Mouse (Mus musculus) adrenal gland, postnatal 25 days (tissue): Measurements from ENCODE around the gene 1700086D15Rik. TPM values are rescaled to one million over a fixed set of nuclear protein-coding genes. Genes with fewer than 3 reads are reported as not detected.

ENCODE experiments used
- DNase-seq: peaks from one replicate; pipeline ENCODE4 v3.0.0; 2021; ENCODE audit warnings: mixed read lengths
- long read RNA-seq: library from polyadenylated mRNA; stranded (forward); transcript quantifications from one replicate; pipeline ENCODE4 v2.0.0, GENCODE M21; 2021
- total RNA-seq: library from RNA; stranded (reverse); gene quantifications from 2 replicates; pipeline ENCODE4 v1.2.3, GENCODE M21; 2021

Gene 1700086D15Rik
- 0.86 TPM in 1 of 2 replicates, not detected in the other for total RNA-seq
- long read RNA-seq = 0 reads

- no peak for DNase-seq
Observed at GRCm38 (mm10) chr11:65159791-65160190, at the start of gene 1700086D15Rik. Gene 1700086D15Rik, minus strand, starts transcription at chr11:65159891.

GRCm38 (mm10) chr11:65209441-65209840 lies 49.8 kb upstream of the 1700086D15Rik start:
- DNase-seq = peak; percentile 18

DNA sequence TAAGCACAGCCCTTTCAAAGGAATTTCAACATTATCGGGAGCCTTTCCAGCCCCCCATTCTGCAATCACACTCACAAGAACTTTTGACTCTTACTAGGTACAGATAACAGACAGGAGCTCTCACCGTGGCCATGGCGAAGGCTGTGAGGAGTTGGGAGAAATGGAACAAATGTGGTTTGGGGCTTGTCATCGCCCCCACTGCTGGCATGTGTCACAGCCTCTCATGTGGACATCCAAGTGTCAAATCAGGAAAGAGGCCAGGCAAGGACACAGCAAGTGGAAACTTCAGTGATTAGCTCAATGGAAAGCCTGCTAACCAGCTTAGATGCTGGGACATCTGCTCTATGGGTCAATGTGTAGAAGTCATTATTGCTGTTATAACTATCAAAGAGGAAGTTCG lies 45.6 kb upstream of the 1700086D15Rik start:
- DNase-seq = no peak

GRCm38 (mm10) chr11:65204651-65205050 lies 45.0 kb upstream of the 1700086D15Rik start:
- no peak for DNase-seq

DNA sequence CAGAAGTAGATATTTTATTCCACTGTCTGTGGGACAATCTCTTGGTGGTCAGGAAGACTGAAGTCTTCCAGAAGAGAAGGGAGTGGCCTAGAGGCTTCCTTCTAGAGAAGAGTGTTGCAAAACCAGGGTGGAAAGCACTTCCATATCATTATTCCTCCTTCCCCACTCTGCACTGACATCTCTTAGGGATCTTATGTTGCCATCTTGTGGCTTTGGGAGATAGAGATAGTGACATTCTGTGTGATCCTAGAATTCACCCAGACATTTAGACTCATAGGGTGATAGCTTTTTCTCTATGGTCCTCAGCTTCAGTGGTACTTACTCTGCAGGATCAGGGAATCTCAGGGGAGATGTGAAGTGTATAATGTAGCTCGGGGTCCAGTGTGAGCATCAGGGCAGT lies 43.3 kb upstream of the 1700086D15Rik start:
- no peak for DNase-seq

DNA sequence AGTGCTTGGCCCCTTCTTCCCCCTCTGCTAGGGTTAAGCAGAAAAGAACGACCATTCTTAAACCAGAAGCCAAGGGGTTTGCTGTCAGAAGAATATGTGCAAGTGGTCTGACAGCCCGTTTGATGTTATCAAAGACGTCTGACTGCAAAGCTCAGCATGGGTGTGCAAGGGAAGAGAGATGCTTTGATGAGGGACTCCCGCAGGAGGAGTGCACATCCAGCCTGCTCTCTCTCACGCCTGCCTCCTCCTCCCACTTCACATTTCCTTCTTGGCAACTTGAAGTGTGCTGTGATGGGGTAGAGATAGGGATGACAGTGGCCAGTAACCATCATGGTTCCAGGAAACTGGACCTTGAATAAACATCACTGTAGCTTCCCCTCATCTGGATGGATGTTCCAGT lies 42.5 kb upstream of the 1700086D15Rik start:
- DNase-seq = no peak

DNA sequence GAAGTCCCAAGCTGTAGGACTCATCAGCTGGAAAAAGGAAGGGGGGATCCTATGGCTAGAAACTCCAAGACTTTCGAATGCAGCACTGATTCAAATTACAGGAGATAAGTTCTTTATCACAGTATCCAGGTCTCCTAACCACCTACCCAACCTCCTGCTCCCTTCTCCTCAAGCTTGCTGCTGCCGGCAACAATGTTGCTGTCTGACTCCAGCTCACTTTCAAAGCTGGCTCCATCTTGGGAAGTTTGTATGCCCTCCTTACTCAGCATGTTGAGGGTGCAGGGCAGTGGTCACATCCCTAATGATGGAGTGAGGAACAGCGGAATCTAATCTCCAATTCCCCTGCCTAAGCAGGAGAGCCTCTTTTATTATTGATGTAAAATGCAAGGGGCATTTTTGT lies 38.3 kb upstream of the 1700086D15Rik start:
- DNase-seq = no peak

- DNase-seq = peak; percentile 54
Observed at GRCm38 (mm10) chr11:65197280-65197679, 37.6 kb upstream of the 1700086D15Rik start.

GRCm38 (mm10) chr11:65186974-65187373 lies 27.3 kb upstream of the 1700086D15Rik start:
- DNase-seq = no peak

- DNase-seq = no peak
Observed at GRCm38 (mm10) chr11:65185114-65185513, 25.4 kb upstream of the 1700086D15Rik start.

- DNase-seq = no peak
Observed at GRCm38 (mm10) chr11:65170121-65170750, 10.5 kb upstream of the 1700086D15Rik start.

DNA sequence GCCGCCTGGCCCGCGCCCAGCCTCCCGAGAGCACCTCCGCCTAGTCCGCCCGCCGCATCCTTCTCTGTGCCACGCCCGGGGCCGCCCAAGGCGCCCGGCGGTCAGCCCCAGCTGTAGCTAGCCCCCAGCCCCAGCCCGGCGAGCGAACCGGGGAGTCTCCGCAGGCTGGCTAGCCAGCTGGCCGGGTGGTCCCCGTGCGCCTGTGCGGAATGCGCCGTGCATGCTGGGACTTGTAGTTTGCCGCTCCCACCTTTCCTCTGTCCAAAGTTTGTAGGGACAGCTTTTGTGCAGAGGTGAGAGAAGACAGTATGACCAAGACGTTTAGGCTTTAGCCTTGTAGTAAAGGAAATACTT lies 3.1 kb upstream of the 1700086D15Rik start, which contains the start of gene Arhgap44:
Arhgap44 (minus strand) TSS at position 195 of the 354 bp plus-strand sequence.
- DNase-seq = peak; percentile 76

DNA sequence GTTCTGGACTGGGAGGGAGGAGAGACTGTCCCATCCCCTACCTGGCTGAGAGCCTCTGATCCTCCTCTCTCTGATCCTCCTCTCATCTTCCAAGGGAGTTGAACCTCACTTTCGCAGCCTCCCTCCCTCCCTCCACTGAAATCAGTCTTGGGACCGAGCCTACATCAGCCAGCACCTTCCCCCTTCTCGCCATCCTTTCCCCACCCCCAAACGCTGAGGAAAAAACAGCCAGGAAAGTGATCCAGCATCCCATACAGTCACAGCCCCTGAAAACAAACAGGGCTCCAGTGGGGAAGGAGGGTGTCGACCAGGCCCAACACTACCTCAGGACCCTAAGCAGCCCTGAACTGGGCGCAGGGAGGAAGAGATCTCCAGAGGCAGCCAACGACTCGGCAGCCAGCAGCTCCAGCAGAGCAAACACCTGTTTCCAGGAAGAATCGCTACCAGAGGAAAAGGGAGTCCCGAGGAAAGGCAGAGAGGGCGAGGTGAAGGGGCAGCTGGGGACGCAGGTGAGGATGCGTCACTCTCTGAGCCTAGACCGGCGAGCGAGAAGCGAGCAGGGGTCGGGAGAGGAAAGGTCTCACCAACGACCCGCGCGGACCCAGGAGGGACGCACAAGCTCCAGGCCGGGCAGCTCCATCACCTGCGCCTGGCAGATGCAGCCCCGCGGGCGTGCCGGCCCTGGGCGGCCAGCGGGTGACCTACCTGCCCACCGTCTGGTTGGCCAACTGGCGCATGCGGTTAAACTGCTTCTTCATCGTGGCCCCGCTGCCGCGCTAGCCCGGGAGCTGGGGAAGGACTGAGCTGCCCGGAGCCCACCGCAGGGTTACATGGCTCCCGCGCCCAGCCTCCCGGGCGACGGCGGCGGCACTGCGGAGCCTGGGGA lies 2.4 kb upstream of the 1700086D15Rik start:
- no peak for DNase-seq

DNA sequence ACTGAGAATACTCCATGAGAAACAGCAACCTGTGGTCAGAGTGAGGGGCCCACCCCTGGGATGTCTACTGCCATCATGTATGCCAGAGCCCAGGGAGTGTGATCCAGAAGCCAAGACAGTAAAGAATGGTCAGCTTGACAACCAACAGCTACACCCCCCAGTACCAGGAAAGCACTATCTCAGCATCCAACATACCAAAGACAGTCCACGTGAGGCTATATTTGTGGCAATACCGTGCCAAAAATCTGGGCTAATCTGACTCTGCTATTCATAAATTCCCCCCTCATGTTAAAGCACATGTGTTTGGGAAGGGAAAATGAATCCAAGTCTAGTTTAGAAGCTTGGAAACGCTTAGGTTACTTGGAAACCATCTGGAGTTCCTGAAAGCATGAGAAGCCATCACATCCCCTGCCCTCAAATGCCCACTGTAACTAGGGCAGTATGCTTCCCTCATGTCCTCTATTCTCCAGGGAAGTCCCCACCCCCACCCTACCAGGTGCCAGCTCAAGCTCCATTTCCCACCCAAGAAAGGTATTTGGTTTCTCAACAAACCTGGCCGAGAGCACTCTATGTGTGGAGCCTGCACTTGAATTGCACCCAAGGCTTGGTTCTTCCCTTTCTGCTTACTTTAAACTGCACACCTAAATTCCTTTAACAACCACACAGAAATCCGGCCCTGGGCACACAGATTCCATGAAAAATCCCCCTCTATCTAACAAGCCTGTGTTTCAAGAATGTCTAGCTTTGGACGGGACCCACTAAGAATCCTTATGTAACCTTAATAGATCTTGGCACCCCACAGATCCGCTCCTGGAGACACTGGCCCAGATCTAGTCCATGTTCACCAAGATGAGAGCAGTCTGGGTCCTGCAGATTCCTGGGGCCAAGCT lies 1.5 kb upstream of the 1700086D15Rik start:
- no peak for DNase-seq

DNA sequence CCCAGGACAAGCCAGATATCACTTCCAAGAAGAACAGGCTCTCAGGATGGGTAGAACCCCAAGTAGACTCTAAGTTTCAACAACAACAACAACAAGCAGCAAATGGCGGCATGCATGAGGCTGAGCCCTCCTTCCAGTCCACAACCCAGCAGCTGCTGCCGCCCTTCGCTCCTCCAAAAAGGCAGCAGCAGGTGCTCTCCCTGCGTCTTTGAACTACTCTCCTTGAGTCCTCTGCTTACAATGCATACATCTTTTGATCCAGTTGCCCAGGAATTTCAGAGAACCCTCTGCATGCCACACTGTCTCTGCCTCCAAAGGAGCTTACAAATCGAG lies 1.1 kb downstream of the 1700086D15Rik start:
- DNase-seq = no peak

- no peak for DNase-seq
Observed at GRCm38 (mm10) chr11:65157966-65158657, 1.6 kb downstream of the 1700086D15Rik start.

DNA sequence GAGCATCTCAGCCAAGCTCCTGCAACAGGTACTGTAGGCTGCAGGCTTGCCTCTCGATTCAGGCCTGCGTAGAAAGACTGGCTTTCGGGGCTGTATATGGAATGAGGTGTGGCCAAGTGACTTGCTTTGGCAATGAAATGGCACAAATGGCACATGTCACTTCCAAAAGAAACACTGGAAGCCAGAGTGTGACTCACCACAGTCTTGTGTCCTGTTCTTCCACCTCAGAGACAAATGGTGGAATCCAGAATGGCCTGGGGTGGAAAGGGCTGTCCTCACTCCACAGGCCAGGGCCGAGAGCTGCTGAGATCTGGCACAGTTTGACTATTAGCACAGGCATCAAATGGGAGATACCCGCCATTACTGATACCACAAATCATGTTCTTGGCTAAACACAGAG lies 6.7 kb downstream of the 1700086D15Rik start:
- no peak for DNase-seq

GRCm38 (mm10) chr11:65148441-65148840 lies 11.2 kb downstream of the 1700086D15Rik start:
- DNase-seq = no peak

DNA sequence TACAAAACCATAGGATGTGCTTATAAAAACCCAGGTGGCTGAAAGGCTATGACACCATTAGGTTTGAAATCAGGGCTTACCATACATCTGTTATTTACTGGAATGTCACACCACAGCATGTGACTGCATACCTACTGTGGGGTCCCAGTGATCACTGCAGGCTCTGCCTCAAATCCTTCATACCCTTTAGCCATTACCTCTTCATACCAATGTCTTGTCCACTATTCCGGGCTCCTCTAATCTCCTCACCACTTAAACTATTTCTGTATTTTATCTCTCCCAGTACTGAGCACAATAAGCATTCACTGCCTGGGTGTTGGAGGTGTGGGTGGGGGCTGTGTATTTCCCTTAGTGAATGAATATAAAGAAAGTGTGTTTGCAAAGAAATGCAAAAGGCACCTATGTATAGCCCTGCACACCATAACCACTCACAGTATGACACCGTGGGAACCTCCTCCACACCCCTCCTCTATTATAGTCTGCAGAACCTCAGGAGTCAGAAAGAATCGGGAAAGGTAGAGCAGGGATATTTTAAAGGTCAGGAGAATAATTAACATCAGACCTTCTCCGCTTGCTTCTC lies 16.8 kb downstream of the 1700086D15Rik start:
- no peak for DNase-seq

DNA sequence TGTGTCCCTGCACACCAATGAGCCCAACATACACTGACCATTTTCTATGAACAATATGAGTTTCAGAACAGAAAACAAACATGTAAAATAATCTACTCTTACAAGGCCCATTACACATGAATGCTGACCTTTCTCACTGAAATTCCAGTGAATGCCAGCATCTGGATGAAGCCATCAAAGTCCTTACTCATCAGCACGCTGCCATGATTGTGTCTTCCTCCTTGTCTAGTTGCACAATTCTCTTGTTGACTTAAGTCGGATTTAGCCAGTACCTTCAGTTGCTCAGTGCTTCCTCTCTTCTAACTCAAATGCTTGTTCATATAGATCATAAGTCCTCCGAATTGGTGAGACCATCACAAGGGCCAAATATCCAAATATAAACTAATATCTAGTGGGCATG lies 20.7 kb downstream of the 1700086D15Rik start:
- no peak for DNase-seq

DNA sequence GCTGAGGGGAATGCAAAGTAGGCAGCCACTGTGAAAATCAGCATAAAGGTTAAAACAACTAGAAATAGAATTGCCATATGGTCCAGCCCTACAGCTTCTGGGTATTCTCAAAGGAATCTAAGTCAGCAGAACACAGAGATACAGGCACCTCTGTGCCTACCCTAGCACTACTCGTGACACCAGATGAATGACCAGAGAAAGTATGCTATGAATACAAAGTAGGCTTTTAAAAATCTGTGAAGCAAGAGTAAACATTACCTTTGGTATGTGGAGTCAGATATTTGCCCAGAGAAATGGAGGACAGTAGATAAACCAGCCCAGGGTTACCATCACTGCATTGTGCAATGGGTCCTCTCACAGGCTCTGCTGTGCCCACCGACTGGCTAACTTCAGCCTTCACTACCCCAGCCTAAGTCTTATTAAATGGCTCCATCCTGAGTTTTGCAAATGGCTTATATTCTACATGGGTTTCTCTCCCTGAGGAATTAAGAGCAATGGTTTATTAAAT lies 22.5 kb downstream of the 1700086D15Rik start:
- no peak for DNase-seq
